Mouse (Mus musculus) thymus, postnatal 36 days (tissue): Measurements from ENCODE around the gene Gpc6.

Source experiments
- DNase-seq, 2 experiments: peaks; one replicate each; pipeline ENCODE4 v3.0.0; 2022; ENCODE audit warnings: mixed read lengths in 2 of 2

The Gpc6 gene

DNA sequence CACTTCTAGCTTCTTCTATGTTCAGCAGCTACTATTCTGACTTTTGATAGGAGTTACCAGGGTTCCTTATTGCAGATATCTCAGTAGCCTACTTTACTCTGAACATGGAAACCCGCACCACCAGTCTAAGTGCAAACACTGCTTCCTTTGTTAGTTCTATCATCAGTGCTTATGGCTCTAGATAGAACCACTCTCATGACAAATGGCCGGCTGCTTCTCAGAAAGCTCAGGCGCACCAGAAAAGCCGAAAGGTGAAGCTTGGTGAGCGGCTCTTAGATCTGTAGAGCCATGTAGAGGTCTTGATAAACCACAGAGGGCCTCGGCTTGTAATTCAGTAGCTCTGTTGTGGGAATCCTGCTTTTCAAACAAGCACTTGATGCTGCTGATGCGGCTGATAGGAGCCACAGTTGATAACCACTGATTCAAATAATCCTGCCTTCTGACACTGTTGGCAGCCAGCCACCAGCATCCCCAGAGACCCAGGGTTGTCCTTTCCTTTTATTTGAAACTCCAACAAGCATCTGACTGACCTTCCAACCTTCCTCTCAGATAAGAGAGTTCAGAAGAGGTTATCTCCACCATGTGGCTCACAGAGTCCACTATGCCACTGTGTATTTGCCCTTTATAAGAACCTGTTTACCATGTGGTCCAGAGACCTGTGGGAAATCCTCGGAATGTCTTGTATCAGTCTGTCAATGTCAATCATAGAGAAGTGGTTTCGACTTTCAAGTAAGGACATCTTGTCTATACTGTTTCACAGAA, 723.3 kb downstream of the Gpc6 start:
- DNase-seq, result no peak

DNA sequence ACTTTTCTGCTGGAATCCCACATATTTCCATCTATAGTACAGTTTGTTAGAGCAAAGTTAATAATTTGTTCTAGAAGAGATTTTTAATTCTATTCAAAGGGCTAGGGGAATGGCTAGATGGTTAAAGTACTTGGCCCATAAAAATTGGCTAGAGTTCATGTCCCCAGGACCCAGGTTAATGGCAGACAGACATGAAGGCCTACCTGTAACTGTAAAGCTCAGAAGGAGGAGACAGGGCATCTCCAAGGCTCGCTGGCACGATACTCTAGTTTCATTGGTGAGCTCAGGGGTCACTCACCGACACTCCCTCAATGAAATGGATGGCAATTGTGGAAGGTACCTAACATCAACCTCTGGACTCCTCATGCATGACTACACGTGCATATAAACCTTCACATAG, 725.0 kb downstream of the Gpc6 start:
- no peak for DNase-seq

- no peak for DNase-seq
These were observed 726.2 kb downstream of the Gpc6 start for GRCm38 (mm10) chr14:117651271-117651670.

DNA sequence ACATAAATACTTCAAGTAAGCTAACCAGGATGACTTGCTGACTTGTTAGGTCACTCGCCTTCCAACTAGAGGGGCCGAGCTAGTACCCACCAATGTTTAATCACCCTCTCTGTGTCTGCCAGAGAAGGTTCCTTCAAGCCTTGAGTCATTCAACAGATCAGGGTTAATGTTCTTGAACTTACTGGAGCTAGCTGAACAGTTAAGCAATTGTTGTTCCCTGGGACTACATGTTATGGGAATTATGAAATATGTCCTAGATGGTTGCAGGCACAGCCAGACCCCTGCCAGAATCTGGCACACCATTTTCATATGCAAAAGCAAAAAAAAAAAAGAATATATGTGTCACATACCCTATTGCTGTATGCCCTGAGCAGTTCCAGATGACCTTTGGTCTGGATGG, 726.8 kb downstream of the Gpc6 start:
- DNase-seq, result no peak

GRCm38 (mm10) chr14:117655382-117655781, 730.3 kb downstream of the Gpc6 start:
- no peak for DNase-seq

GRCm38 (mm10) chr14:117659198-117659761, 734.2 kb downstream of the Gpc6 start:
- no peak for DNase-seq

DNA sequence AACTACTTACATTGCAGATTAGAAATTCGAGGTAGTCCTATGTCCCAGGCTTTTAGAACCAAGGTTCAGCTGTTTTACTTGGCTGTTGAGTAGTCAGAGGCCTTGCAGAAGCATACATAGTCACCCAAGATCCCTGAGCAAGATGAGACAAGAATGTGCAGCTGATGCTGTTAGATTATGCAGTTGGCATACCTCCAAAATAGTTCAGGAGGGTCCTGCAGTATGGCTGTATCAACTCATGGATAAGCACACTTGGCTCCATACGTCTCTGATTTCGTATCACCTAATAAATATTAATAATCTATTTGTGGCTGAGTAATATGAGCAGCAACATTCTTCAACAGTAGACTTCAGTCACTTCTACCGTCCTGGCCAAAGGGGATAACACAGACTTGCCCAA, 737.1 kb downstream of the Gpc6 start:
- DNase-seq, result no peak

DNA sequence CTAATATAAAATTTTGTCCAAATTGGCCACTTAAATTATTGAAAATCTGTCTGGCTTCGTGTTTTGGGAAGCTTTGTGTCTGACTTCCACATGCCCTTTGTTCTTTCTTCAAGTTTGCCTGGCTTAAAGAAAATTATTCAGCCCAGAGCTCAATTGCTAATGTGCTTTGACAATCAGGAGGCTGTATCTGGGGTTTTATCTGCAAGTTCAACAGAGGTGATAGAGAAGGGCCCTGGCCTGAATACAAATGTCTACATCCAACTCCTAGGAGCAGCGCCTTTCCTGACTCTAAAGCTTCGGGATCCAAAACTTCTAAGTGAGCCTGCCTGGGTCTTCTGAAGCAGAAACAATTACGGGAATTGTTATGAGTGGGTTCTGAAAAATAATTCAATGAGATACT, 739.7 kb downstream of the Gpc6 start:
- no peak for DNase-seq

DNA sequence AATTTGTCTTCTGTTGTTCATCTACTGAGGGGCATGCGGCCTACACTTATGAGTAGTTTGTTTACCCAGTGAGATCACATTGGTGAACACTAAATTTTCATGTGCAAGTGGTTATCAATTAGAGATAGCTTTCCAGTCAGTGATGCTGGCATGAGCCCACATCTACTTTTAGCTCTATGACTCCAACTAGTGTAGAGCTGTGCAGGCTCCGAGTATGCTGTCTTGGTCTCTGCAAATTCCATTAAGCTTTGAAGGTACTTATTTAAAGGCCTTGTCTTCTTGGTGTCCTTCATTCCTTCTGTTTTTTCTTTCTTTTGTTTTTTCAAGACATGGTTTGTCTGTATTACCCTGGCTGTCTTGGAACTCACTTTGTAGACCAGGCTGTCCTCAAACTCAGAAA, 741.0 kb downstream of the Gpc6 start:
- no peak for DNase-seq

- no peak for DNase-seq
These were observed 748.4 kb downstream of the Gpc6 start for GRCm38 (mm10) chr14:117673541-117673940.

DNA sequence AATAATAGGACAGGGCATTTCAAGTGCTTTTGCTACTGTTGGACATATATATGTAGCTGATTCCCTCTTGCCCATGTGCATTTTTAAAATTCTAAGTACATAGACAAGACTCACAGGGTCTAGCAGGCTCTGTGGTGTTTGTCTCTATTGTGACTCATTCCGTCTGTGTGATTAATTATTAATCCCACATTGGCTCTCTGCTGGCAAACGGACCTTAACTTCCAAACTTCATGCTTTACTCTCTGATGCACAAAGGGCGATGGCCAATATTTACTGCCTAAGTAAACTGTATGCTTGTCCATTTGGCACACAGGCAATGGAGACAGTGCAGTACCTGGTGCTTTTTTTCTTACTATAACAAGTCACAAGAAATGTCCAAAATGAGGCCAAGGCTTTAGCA, 749.4 kb downstream of the Gpc6 start:
- DNase-seq, result no peak

DNA sequence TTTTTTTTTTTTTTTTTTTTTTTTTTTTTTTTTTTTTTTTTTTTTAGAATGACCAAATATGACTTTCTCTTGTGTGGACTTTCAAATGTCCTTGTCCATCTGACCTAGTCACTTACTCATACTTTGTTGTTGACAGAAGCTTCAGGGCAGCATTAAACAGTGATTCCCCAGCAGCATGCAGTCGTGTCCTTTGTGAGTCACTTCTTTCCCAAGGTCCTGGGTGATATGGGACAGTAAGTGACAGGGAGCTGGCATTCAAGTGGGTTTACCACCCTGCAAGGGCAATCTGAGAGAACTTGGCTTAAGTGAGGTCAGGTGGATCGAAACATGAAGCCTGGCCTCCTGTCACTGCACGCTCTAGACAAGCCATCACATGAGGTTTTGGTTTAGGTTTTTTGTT, 754.8 kb downstream of the Gpc6 start:
- DNase-seq, result no peak

DNA sequence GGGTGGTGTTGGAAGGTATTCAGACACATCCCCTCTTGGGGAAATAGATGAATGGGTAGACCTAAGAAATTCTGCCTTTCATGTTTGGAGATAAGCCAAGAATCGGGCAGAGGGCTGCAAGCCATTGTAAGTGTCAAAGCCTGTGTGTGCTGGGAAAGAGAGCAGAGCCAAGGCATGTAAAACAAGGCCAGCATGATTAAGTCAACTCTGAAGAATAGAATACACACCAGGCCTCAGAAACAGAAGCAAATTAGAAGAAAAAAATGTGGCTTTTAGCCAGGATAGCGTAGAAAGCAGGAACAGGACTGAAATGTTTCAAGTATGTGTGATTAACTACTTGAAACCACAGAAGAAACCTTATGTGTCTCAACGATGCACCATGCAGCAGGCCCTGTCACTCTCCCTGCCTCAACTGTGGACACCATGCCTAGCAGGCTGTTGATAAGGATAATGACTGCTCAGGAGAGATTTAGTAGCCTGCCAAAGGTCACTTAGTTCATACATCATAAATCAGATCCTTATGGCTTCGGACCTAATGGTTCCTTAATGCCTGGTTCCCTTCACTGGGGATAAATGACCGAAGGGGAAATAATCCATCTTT, 756.3 kb downstream of the Gpc6 start:
- no peak for DNase-seq

DNA sequence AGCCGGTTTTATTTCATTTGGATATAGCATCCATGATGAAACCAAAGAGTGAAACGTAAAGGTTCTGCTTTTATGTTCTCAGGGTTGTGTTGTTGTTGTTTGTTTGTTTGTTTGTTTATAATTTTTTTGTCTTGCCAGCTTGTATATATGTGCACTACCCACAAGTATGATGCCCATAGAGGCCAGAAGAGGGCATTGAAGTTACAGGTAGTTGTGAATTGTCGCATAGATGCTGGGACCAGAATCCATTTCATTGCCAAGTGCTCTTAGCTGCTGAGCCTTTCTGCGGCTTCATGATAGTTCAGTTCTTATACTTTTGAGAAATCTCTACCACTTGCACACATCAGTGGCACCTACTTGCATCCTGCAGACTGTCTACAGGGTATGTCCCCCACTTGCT, 758.0 kb downstream of the Gpc6 start:
- no peak for DNase-seq

GRCm38 (mm10) chr14:117689848-117690247, 764.7 kb downstream of the Gpc6 start:
- no peak for DNase-seq

DNA sequence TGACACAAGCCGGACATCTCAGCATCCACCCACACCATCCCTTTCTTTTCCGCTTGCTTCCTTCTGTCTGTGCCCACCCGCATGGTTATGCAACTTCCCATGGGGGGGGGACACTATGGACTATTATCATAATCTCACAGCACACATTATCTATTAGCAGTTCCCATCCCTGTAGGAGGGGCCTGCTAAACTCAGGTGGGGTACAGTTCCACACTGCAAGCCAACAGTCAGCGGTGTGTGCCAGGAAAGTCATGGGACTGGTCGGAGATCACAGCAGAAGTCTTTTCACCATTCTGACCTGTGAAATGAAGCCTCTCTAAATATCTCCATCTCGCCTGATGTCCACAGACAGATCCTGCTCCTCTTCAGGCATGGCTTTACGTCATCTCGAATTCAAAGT, 770.5 kb downstream of the Gpc6 start:
- no peak for DNase-seq

- DNase-seq, result no peak
These were observed 775.7 kb downstream of the Gpc6 start for GRCm38 (mm10) chr14:117700670-117701280.

GRCm38 (mm10) chr14:117708817-117709216, 783.7 kb downstream of the Gpc6 start:
- no peak for DNase-seq

DNA sequence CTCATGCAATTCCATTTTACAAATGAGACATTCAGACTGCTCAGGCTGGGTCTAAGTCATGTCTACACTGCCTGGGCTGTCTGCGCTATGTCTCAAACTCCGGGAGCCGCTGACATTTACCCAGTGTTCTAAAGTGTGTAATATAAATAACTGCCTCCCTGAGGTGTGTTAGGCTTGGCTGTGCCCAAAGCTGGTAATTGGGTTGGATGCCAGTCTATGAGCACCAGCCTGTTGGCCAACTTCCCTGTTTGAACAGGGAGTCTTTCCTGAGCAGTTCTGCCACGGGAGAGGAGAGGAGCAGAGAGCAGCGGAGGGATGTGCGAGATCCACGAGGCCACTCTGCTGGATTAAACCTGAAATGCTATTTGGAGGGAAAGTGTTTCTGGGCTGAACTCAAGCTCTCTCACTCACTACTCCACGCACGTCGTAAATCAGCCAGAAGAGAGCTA, 785.4 kb downstream of the Gpc6 start:
- DNase-seq, result no peak

- DNase-seq, result no peak
These were observed 787.2 kb downstream of the Gpc6 start for GRCm38 (mm10) chr14:117712311-117712710.

- no peak for DNase-seq
These were observed 789.0 kb downstream of the Gpc6 start for GRCm38 (mm10) chr14:117714165-117714564.

- DNase-seq, result no peak
These were observed 791.2 kb downstream of the Gpc6 start for GRCm38 (mm10) chr14:117716305-117716704.

DNA sequence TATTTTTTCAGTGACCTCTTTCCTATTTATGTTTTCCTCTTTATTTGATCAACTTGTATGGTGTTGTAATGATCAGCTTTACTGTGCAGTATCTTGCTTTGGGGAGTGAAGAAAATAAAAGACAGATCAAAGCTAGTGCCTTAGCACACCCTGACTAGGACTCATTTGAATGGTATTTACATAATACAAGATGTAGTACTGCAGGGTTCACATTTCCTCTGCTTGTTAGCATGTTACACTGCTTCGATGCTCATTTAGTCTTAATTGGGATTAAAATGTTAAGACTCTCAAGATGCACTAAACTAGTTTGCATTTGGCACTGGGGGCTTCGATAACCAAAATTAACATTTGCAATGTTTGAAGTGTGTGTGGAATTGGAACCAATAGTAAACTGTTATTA, 803.6 kb downstream of the Gpc6 start:
- no peak for DNase-seq

GRCm38 (mm10) chr14:117755231-117755630, 830.1 kb downstream of the Gpc6 start:
- DNase-seq, result no peak
